Comparison of ENCODE assay signal across 17 mouse cellular contexts in genomic region chr17:14659746-14660145, GRCm38 (mm10). TPM values are rescaled to one million over a fixed set of nuclear protein-coding genes. Genes with fewer than 3 reads are reported as not detected.
A peak's percentile ranks its signal among the peaks of the same experiment; 100 is the strongest.
DNase-seq lines count a peak whose midpoint lies in the region; ATAC-seq lines count a peak whose summit lies in the region.
"Had no signal": no experiment of that assay in that cellular context is flagged by ENCODE, and none has a peak within 500 bp of the region (broad histone marks: within the 10 kb centered on the region; RNA-seq: fewer than 3 reads in every experiment).

No protein-coding gene starts in this region.

- ATAC-seq in frontal cortex, adult (ENCODE audit: low TSS enrichment) = peak; percentile 40; the same call in 1 of the 2 replicates
- ATAC-seq: forebrain, embryonic 14.5 days; hindbrain, embryonic 16.5 days; midbrain, embryonic 13.5 days had no signal

- DNase-seq in frontal cortex, postnatal 10 days (ENCODE audit: low spot score in 2 of 2) = no peak
- peak; percentile 25 to 32 for DNase-seq in layer of hippocampus, adult 18-20 months (ENCODE audit: low spot score in 2 of 2)
- no peak for DNase-seq in layer of hippocampus, postnatal 36 days
- DNase-seq in right cerebral cortex, postnatal 14 days = peak; percentile 20
- DNase-seq in right cerebral cortex, postnatal 10 days (ENCODE audit: low spot score in 2 of 2) = no peak
- peak; percentile 44 for DNase-seq in telencephalon, adult 2 months (ENCODE audit: low read depth, low spot score)
- no peak for DNase-seq in thymus, postnatal 4 days
- DNase-seq: adrenal gland, postnatal 14 days; cerebellum, adult 8-10 months; kidney, adult 11 months; kidney, postnatal 14 days; lung, adult 2 months; thymus, postnatal 14 days had no signal

RNA-seq across cellular contexts. Expression of gene Thbs2, which starts 34.3 kb away (rescaled TPM):
- 1 to 10 TPM; 3.0 to 4.0 TPM for total RNA-seq in layer of hippocampus, adult 18-20 months (2021)
- total RNA-seq in layer of hippocampus, postnatal 36 days (2021) = 1 to 10 TPM; 2.7 to 3.7 TPM

Comparison
In these comparisons a context has a peak if more than half of its experiments do, and no peak if none do; other contexts are left out.
1. DNase-seq: peak in layer of hippocampus, adult 18-20 months (2 of 2), right cerebral cortex, postnatal 14 days (single experiment) and telencephalon, adult 2 months (single experiment); none in frontal cortex, postnatal 10 days (0 of 2), layer of hippocampus, postnatal 36 days (0 of 2), right cerebral cortex, postnatal 10 days (0 of 2) and thymus, postnatal 4 days (single experiment).